Mouse (Mus musculus) midbrain, embryonic 16.5 days (tissue): ENCODE measurements at regions not wholly inside any gene's neighbourhood (a gene's known extent, or its start where the extent isn't known, plus 50 kb on each side); places are given as distances from the start of the nearest gene placed in this dataset.

Experiments
- ATAC-seq: fragments of 200-750 bp; cut with Nextera tagmentation; 2 replicates; pipeline ENCODE4 v1.8.0; 2017; ENCODE audit warnings: moderate TSS enrichment
- H3K27ac ChIP-seq: fragments of 300-500 bp; sonication (generic); 2 replicates; pipeline ENCODE4 v1.5.1; 2014; ENCODE audit warnings: mild to moderate bottlenecking, low read length, mixed read lengths
- H3K27me3 ChIP-seq: fragments of 300-500 bp; sonication (generic); 2 replicates; pipeline ENCODE4 v1.6.1; 2014; ENCODE audit warnings: low read depth, low read length, mixed read lengths; ENCODE audit not compliant: control insufficient read depth, insufficient read depth
- H3K36me3 ChIP-seq: fragments of 300-500 bp; sonication (generic); 2 replicates; pipeline ENCODE4 v1.6.1; 2014; ENCODE audit warnings: mild to moderate bottlenecking, low read length, moderate library complexity, mixed read lengths; ENCODE audit not compliant: control insufficient read depth, insufficient read depth
- H3K4me1 ChIP-seq: fragments of 300-500 bp; sonication (generic); 2 replicates; pipeline ENCODE4 v1.6.1; 2014; ENCODE audit warnings: mild to moderate bottlenecking, low read length, mixed read lengths; ENCODE audit not compliant: control insufficient read depth, insufficient read depth
- H3K4me2 ChIP-seq: fragments of 300-500 bp; sonication (generic); 2 replicates; pipeline ENCODE4 v1.6.1; 2014; ENCODE audit warnings: mild to moderate bottlenecking, low read length, mixed read lengths
- H3K4me3 ChIP-seq: fragments of 300-500 bp; sonication (generic); 2 replicates; pipeline ENCODE4 v1.5.1; 2014; ENCODE audit warnings: low read depth, mild to moderate bottlenecking, low read length, moderate library complexity, mixed read lengths
- H3K9ac ChIP-seq: fragments of 300-500 bp; sonication (generic); 2 replicates; pipeline ENCODE4 v1.6.1; 2014; ENCODE audit warnings: low read depth, low read length, mixed read lengths
- H3K9me3 ChIP-seq: fragments of 300-500 bp; sonication (generic); replicated peaks from 2 replicates; pipeline ENCODE4 v1.6.1; 2014; ENCODE audit warnings: mild to moderate bottlenecking, low read length, mixed read lengths; ENCODE audit not compliant: control insufficient read depth, poor library complexity, severe bottlenecking
- WGBS: fragments of 180-500 bp; shearing (Covaris S2); extraction: QIAGEN DNeasy Blood & Tissue Kit; methylation state at CpG from one replicate; pipeline ENCODE4 v1.1.7; 2014; 5-methylcytosine and 5-hydroxymethylcytosine counted together

- Histone ChIP-seq H3K27me3 (no peaks in the 10 kb centered on the region), H3K9ac (no peak overlapping the region), H3K9me3 (no peaks in the 10 kb centered on the region), H3K36me3 (no peaks in the 10 kb centered on the region), H3K4me2 (no peak overlapping the region), H3K4me3 (no peak overlapping the region), H3K27ac (no peak overlapping the region), H3K4me1 (no peaks in the 10 kb centered on the region)
- ATAC-seq = peak; percentile 60; the same call in 1 of the 2 replicates
- WGBS = 29% methylated on average over 8 of the region's 8 CpGs
Measured at GRCm38 (mm10) chr2:66961808-66962519, 177.2 kb upstream of the Scn7a start.

- 80% methylated on average over 5 of the region's 5 CpGs for WGBS
- Histone ChIP-seq H3K9me3 (no peaks in the 10 kb centered on the region), H3K27ac (no peak overlapping the region), H3K4me2 (no peak overlapping the region), H3K4me1 (no peaks in the 10 kb centered on the region), H3K36me3 (no peaks in the 10 kb centered on the region), H3K9ac (no peak overlapping the region), H3K27me3 (no peaks in the 10 kb centered on the region), H3K4me3 (no peak overlapping the region)
- ATAC-seq = no peak
Measured at GRCm38 (mm10) chr2:66941188-66941587, 156.5 kb upstream of the Scn7a start.

- no peaks in the 10 kb centered on the region for H3K9me3 ChIP-seq
Measured at GRCm38 (mm10) chr2:66898032-66898431, 113.3 kb upstream of the Scn7a start.

GRCm38 (mm10) chr2:66867457-66868216 is 82.9 kb upstream of the Scn7a start:
- H3K36me3 ChIP-seq = no peaks in the 10 kb centered on the region
- no peak overlapping the region for H3K27ac ChIP-seq
- WGBS = 86% methylated on average over 2 of the region's 2 CpGs
- ATAC-seq = no peak
- H3K4me2 ChIP-seq = no peak overlapping the region
- H3K9me3 ChIP-seq = no peaks in the 10 kb centered on the region
- H3K4me3 ChIP-seq = no peak overlapping the region
- H3K27me3 ChIP-seq = no peaks in the 10 kb centered on the region
- no peaks in the 10 kb centered on the region for H3K4me1 ChIP-seq
- H3K9ac ChIP-seq = no peak overlapping the region

More at GRCm38 (mm10) chr2:66898032-66898431, 113.3 kb upstream of the Scn7a start:
- no peaks in the 10 kb centered on the region for H3K27me3 ChIP-seq
- no peaks in the 10 kb centered on the region for H3K36me3 ChIP-seq
- no peaks in the 10 kb centered on the region for H3K4me1 ChIP-seq
- H3K9ac ChIP-seq = no peak overlapping the region
- H3K27ac ChIP-seq = no peak overlapping the region
- no peak overlapping the region for H3K4me2 ChIP-seq
- no peak for ATAC-seq
- H3K4me3 ChIP-seq = no peak overlapping the region
- 83% methylated on average over 1 of the region's 1 CpGs for WGBS
